Mouse (Mus musculus) cerebellum, adult 11 months (tissue): ENCODE results near the gene Papln.

Experiments
- DNase-seq: peaks from one replicate; pipeline ENCODE4 v3.0.0; 2022

The Papln gene

GRCm38 (mm10) chr12:83768235-83768899 lies 4.9 kb downstream of the Papln start:
- DNase-seq: no peak

GRCm38 (mm10) chr12:83770418-83771256 lies 7.2 kb downstream of the Papln start:
- DNase-seq: no peak

- no peak for DNase-seq
Observed at GRCm38 (mm10) chr12:83775621-83776020, 12.2 kb downstream of the Papln start.

GRCm38 (mm10) chr12:83776766-83777165 lies 13.3 kb downstream of the Papln start:
- DNase-seq: no peak

- DNase-seq: no peak
Observed at GRCm38 (mm10) chr12:83780181-83780580, 16.7 kb downstream of the Papln start.

GRCm38 (mm10) chr12:83781204-83781603 lies 17.8 kb downstream of the Papln start:
- no peak for DNase-seq

GRCm38 (mm10) chr12:83781640-83782278 lies 18.3 kb downstream of the Papln start:
- DNase-seq: peak; percentile 13

- DNase-seq: no peak
Observed at GRCm38 (mm10) chr12:83782669-83783068, 19.2 kb downstream of the Papln start.

- no peak for DNase-seq
Observed at GRCm38 (mm10) chr12:83785305-83785704, 21.9 kb downstream of the Papln start.

GRCm38 (mm10) chr12:83789051-83789780 lies 25.8 kb downstream of the Papln start:
- no peak for DNase-seq

- no peak for DNase-seq
Observed at GRCm38 (mm10) chr12:83789781-83790140, 26.3 kb downstream of the Papln start.

GRCm38 (mm10) chr12:83790749-83791148 lies 27.3 kb downstream of the Papln start:
- DNase-seq: no peak

- DNase-seq: peak; percentile 36
Observed at GRCm38 (mm10) chr12:83791737-83792136, 28.3 kb downstream of the Papln start.

- no peak for DNase-seq
Observed at GRCm38 (mm10) chr12:83792706-83793410, 29.4 kb downstream of the Papln start.

- no peak for DNase-seq
Observed at GRCm38 (mm10) chr12:83795051-83795450, 31.6 kb downstream of the Papln start.

GRCm38 (mm10) chr12:83795586-83795985 lies 32.2 kb downstream of the Papln start:
- no peak for DNase-seq

- DNase-seq: no peak
Observed at GRCm38 (mm10) chr12:83798313-83798712, 34.9 kb downstream of the Papln start.

- peak; percentile 26 for DNase-seq
Observed at GRCm38 (mm10) chr12:83800943-83801342, 37.5 kb downstream of the Papln start.

GRCm38 (mm10) chr12:83803641-83804040 lies 40.2 kb downstream of the Papln start:
- DNase-seq: no peak

GRCm38 (mm10) chr12:83811901-83812300 lies 48.5 kb downstream of the Papln start:
- DNase-seq: no peak

- DNase-seq: no peak
Observed at GRCm38 (mm10) chr12:83816616-83817015, 53.2 kb downstream of the Papln start.

- DNase-seq: no peak
Observed at GRCm38 (mm10) chr12:83830424-83830823, 67.0 kb downstream of the Papln start.
